Mouse (Mus musculus): ENCODE measurements around the gene Mb.

DNA sequence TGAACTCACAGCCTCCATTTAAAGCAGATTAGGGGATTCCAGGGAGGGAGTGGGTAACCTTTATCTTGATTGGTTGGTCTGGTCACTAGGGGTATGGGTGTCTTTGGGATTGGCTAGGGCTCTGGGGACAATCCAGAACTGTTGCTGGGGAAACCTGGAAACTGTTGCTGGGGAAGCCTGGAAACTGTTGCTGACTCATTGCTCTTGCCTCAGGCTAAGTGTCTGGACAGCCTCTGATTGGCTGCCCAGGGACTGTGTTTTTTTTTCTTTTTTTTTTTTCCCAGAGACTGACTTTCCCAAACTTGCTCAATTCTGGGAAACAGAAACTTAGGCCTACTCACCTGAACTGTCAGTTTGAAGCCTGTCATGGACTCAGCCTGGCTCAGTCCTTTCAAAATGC lies 8.1 kb upstream of the Mb start:
- TF ChIP-seq CHD2 (IDR thresholded peaks at IDR 0.05; ENCODE audit: low read depth, low read length) (0 out of 2 replicates have a peak, but pooled peaks have one; percentile 26), HCFC1 (IDR thresholded peaks at IDR 0.05; ENCODE audit: borderline replicate concordance, insufficient read depth, low read length) (no peak)

Measured in ES-E14 (cell line).